Mouse (Mus musculus): ENCODE data around the gene Ablim2.

GRCm38 (mm10) chr5:35721933-35722332 is 35.7 kb upstream of the Ablim2 start:
- no peak for TF ChIP-seq CTCF (IDR thresholded peaks at IDR 0.05; ENCODE audit: low read depth)
- no peak for TF ChIP-seq EP300 (IDR thresholded peaks at IDR 0.05; ENCODE audit: low read depth)
